Mouse (Mus musculus): ENCODE measurements at regions not wholly inside any gene's neighbourhood (a gene's known extent, or its start where the extent isn't known, plus 50 kb on each side); places are given as distances from the start of the nearest gene placed in this dataset.

GRCm38 (mm10) chr11:43952151-43952550 is 51.1 kb upstream of the Adra1b start:
- intact Hi-C loops (cut with DNase I), result no loop called here
- DNase-seq, result no peak

- no peak for DNase-seq
- intact Hi-C loops (cut with DNase I), result no loop called here
Observed at GRCm38 (mm10) chr11:43958241-43958975, 57.4 kb upstream of the Adra1b start.

- intact Hi-C loops (cut with DNase I), result no loop called here
- no peak for DNase-seq
Observed at GRCm38 (mm10) chr11:43958976-43959315, 57.9 kb upstream of the Adra1b start.

GRCm38 (mm10) chr11:43960348-43961105 is 59.5 kb upstream of the Adra1b start:
- DNase-seq, result no peak
- intact Hi-C loops (cut with DNase I), result no loop called here

GRCm38 (mm10) chr11:43961398-43962070 is 60.5 kb upstream of the Adra1b start:
- intact Hi-C loops (cut with DNase I), result no loop called here
- peak; percentile 33 to 37 for DNase-seq

GRCm38 (mm10) chr11:43967764-43968163 is 66.8 kb upstream of the Adra1b start:
- DNase-seq, result no peak
- intact Hi-C loops (cut with DNase I), result no loop called here

GRCm38 (mm10) chr11:43971886-43972285 is 70.9 kb upstream of the Adra1b start:
- intact Hi-C loops (cut with DNase I), result no loop called here
- no peak for DNase-seq

GRCm38 (mm10) chr11:43976024-43976423 is 75.0 kb upstream of the Adra1b start:
- intact Hi-C loops (cut with DNase I), result no loop called here
- no peak for DNase-seq

- no peak for DNase-seq
- intact Hi-C loops (cut with DNase I), result no loop called here
Observed at GRCm38 (mm10) chr11:43979406-43979805, 78.4 kb upstream of the Adra1b start.

GRCm38 (mm10) chr11:43980444-43980843 is 79.4 kb upstream of the Adra1b start:
- intact Hi-C loops (cut with DNase I), result no loop called here
- no peak for DNase-seq

GRCm38 (mm10) chr11:43989911-43990430 is 89.0 kb upstream of the Adra1b start:
- peak; percentile 15 to 19 for DNase-seq
- intact Hi-C loops (cut with DNase I), result no loop called here

- intact Hi-C loops (cut with DNase I), result no loop called here
- DNase-seq, result no peak
Observed at GRCm38 (mm10) chr11:43992011-43992471, 91.0 kb upstream of the Adra1b start.

GRCm38 (mm10) chr11:43998046-43998725 is 97.2 kb upstream of the Adra1b start:
- DNase-seq, result no peak
- intact Hi-C loops (cut with DNase I), result no loop called here

- intact Hi-C loops (cut with DNase I), result no loop called here
- DNase-seq, result no peak
Observed at GRCm38 (mm10) chr11:44000056-44000455, 99.0 kb upstream of the Adra1b start.

GRCm38 (mm10) chr11:44001843-44002589 is 101.0 kb upstream of the Adra1b start:
- intact Hi-C loops (cut with DNase I), result no loop called here

GRCm38 (mm10) chr11:44002716-44003522 is 101.9 kb upstream of the Adra1b start:
- DNase-seq, result peak; percentile 13 to 25
- intact Hi-C loops (cut with DNase I), result no loop called here

More at GRCm38 (mm10) chr11:44001843-44002589, 101.0 kb upstream of the Adra1b start:
- no peak for DNase-seq

- intact Hi-C loops (cut with DNase I), result no loop called here
- no peak for DNase-seq
Observed at GRCm38 (mm10) chr11:44007526-44008040, 106.6 kb upstream of the Adra1b start.

- intact Hi-C loops (cut with DNase I), result no loop called here
- DNase-seq, result no peak
Observed at GRCm38 (mm10) chr11:44012314-44012713, 111.3 kb upstream of the Adra1b start.

- DNase-seq, result no peak
Observed at GRCm38 (mm10) chr11:44013841-44014240, 112.8 kb upstream of the Adra1b start.

More at GRCm38 (mm10) chr11:44013841-44014240, 112.8 kb upstream of the Adra1b start:
- intact Hi-C loops (cut with DNase I), result no loop called here
